Mouse (Mus musculus): Measurements from ENCODE around the gene Mast4. TPM values are rescaled to one million over a fixed set of nuclear protein-coding genes. Genes with fewer than 3 reads are reported as not detected.
"Not testable (repeated sequence)": the region's sequence is repeated elsewhere in the genome, so short reads cannot be mapped to it uniquely, and the experiment has no call there.

Gene Mast4
- polyA plus RNA-seq, 1 experiment from 2014 or later, result 0.36 TPM

- Histone ChIP-seq H3K79me2 (ENCODE audit: inconsistent target) (no peaks in the 10 kb centered on the region), H3K36me3 (ENCODE audit: inconsistent target) (peaks cover 15% of the 10 kb centered on the region; the same call in 1 of the 2 replicates), H3K4me3 (ENCODE audit: inconsistent target) (no peak overlapping the region), H3K27ac (no peak overlapping the region)
- WGBS (ENCODE audit: missing documents), result 94% methylated on average over 8 of the region's 8 CpGs
Observed at GRCm38 (mm10) chr13:102755124-102755523, 579.2 kb downstream of the Mast4 start.

- no peak overlapping the region for H3K4me3 ChIP-seq (ENCODE audit: inconsistent target)
- peaks cover 25% of the 10 kb centered on the region; the same call in 1 of the 2 replicates for H3K36me3 ChIP-seq (ENCODE audit: inconsistent target)
- WGBS (ENCODE audit: missing documents), result 94% methylated on average over 19 of the region's 19 CpGs
- no peak overlapping the region for H3K27ac ChIP-seq
- H3K79me2 ChIP-seq (ENCODE audit: inconsistent target), result no peaks in the 10 kb centered on the region
Observed at GRCm38 (mm10) chr13:102753714-102754556, 580.4 kb downstream of the Mast4 start.

- Histone ChIP-seq H3K27ac (no peak overlapping the region), H3K36me3 (ENCODE audit: inconsistent target) (peaks cover 30% of the 10 kb centered on the region; the same call in 1 of the 2 replicates), H3K4me3 (ENCODE audit: inconsistent target) (no peak overlapping the region), H3K79me2 (ENCODE audit: inconsistent target) (no peaks in the 10 kb centered on the region; the same call in 1 of the 2 replicates)
- WGBS (ENCODE audit: missing documents), result 96% methylated on average over 10 of the region's 10 CpGs
Observed at GRCm38 (mm10) chr13:102749891-102750290, 584.4 kb downstream of the Mast4 start.

- Histone ChIP-seq H3K79me2 (ENCODE audit: inconsistent target) (no peaks in the 10 kb centered on the region; the same call in 1 of the 2 replicates), H3K36me3 (ENCODE audit: inconsistent target) (peaks cover 30% of the 10 kb centered on the region; the same call in 1 of the 2 replicates), H3K27ac (no peak overlapping the region), H3K4me3 (ENCODE audit: inconsistent target) (no peak overlapping the region)
- WGBS (ENCODE audit: missing documents), result 93% methylated on average over 6 of the region's 6 CpGs
Observed at GRCm38 (mm10) chr13:102749194-102749593, 585.1 kb downstream of the Mast4 start.

- 40% methylated on average over 16 of the region's 17 CpGs for WGBS (ENCODE audit: missing documents)
- Histone ChIP-seq H3K36me3 (ENCODE audit: inconsistent target) (peaks cover 34% of the 10 kb centered on the region; the same call in 1 of the 2 replicates), H3K4me3 (ENCODE audit: inconsistent target) (no peak overlapping the region), H3K27ac (no peak overlapping the region), H3K79me2 (ENCODE audit: inconsistent target) (no peaks in the 10 kb centered on the region; the same call in 1 of the 2 replicates)
Observed at GRCm38 (mm10) chr13:102746803-102747561, 587.3 kb downstream of the Mast4 start.

GRCm38 (mm10) chr13:102745626-102746342 lies 588.5 kb downstream of the Mast4 start:
- Histone ChIP-seq H3K4me3 (ENCODE audit: inconsistent target) (no peak overlapping the region), H3K27ac (peak overlapping the region; percentile 44), H3K79me2 (ENCODE audit: inconsistent target) (no peaks in the 10 kb centered on the region; the same call in 1 of the 2 replicates), H3K36me3 (ENCODE audit: inconsistent target) (peaks cover 37% of the 10 kb centered on the region)
- WGBS (ENCODE audit: missing documents), result 84% methylated on average over 8 of the region's 9 CpGs

DNA sequence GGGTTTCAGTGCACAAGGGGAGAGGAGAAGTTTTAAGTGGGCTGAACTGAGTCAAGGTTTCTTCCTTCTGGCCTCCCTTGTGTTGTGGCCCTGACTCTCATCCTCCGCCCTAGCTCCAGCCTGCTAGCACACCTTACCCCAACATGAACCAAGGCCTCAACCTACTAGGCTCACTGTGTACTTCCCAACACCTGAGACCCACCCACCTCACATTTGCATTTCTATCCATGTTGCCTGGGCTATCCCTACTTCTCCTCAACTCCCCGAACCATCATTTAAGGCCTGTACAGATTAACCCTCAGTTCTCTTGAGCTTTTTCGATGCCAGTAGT lies 589.1 kb downstream of the Mast4 start:
- Histone ChIP-seq H3K36me3 (ENCODE audit: inconsistent target) (peaks cover 35% of the 10 kb centered on the region), H3K79me2 (ENCODE audit: inconsistent target) (no peaks in the 10 kb centered on the region; the same call in 1 of the 2 replicates), H3K4me3 (ENCODE audit: inconsistent target) (no peak overlapping the region), H3K27ac (peak overlapping the region; percentile 39)
- 100% methylated on average over 3 of the region's 3 CpGs for WGBS (ENCODE audit: missing documents)

GRCm38 (mm10) chr13:102744481-102745269 lies 589.6 kb downstream of the Mast4 start:
- 71% methylated on average over 9 of the region's 9 CpGs for WGBS (ENCODE audit: missing documents)
- Histone ChIP-seq H3K36me3 (ENCODE audit: inconsistent target) (peaks cover 37% of the 10 kb centered on the region), H3K4me3 (ENCODE audit: inconsistent target) (no peak overlapping the region), H3K79me2 (ENCODE audit: inconsistent target) (no peaks in the 10 kb centered on the region; the same call in 1 of the 2 replicates), H3K27ac (peak overlapping the region; percentile 39)

- WGBS (ENCODE audit: missing documents), result 97% methylated on average over 13 of the region's 13 CpGs
- H3K36me3 ChIP-seq (ENCODE audit: inconsistent target), result peaks cover 56% of the 10 kb centered on the region
- H3K27ac ChIP-seq, result no peak overlapping the region
- no peak overlapping the region for H3K4me3 ChIP-seq (ENCODE audit: inconsistent target)
- H3K79me2 ChIP-seq (ENCODE audit: inconsistent target), result peaks cover 40% of the 10 kb centered on the region
Observed at GRCm38 (mm10) chr13:102739720-102740535, 594.4 kb downstream of the Mast4 start.

- H3K4me3 ChIP-seq (ENCODE audit: inconsistent target), result no peak overlapping the region
- 95% methylated on average over 7 of the region's 7 CpGs for WGBS (ENCODE audit: missing documents)
- H3K36me3 ChIP-seq (ENCODE audit: inconsistent target), result peaks cover 56% of the 10 kb centered on the region
- no peak overlapping the region for H3K27ac ChIP-seq
- H3K79me2 ChIP-seq (ENCODE audit: inconsistent target), result peaks cover 61% of the 10 kb centered on the region
Observed at GRCm38 (mm10) chr13:102737811-102738210, 596.5 kb downstream of the Mast4 start.

- 100% methylated on average over 2 of the region's 2 CpGs for WGBS (ENCODE audit: missing documents)
- Histone ChIP-seq H3K4me3 (ENCODE audit: inconsistent target) (no peak overlapping the region), H3K27ac (no peak overlapping the region), H3K79me2 (ENCODE audit: inconsistent target) (peaks cover 95% of the 10 kb centered on the region), H3K36me3 (ENCODE audit: inconsistent target) (peaks cover 25% of the 10 kb centered on the region; the same call in 1 of the 2 replicates)
Observed at GRCm38 (mm10) chr13:102733063-102733462, 601.2 kb downstream of the Mast4 start.

DNA sequence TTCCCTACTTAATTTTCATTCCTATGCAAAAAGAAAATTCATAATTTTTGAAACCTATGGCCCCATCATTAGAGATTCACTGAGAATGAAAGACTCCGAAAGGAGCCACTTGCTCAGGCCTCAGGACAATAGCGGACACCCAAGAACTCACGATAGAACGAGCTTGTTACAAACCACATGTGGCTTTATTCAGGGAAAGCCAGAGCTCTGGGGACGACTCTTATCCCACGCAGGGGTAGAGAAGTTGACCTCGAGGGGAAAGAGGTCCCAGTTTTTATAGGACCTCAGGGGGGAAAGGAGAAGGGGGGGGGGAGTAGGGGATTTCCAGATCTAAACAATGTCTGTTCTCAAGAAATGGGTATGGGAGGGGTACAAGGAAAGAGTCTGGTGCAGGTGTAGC lies 605.3 kb downstream of the Mast4 start:
- WGBS (ENCODE audit: missing documents), result 96% methylated on average over 3 of the region's 7 CpGs
- H3K79me2 ChIP-seq (ENCODE audit: inconsistent target), result peaks cover 95% of the 10 kb centered on the region
- H3K27ac ChIP-seq; H3K36me3 ChIP-seq (ENCODE audit: inconsistent target); H3K4me3 ChIP-seq (ENCODE audit: inconsistent target): not testable (repeated sequence)

- no peak overlapping the region for H3K27ac ChIP-seq
- WGBS (ENCODE audit: missing documents), result 80% methylated on average over 3 of the region's 3 CpGs
- peaks cover 10% of the 10 kb centered on the region; the same call in 1 of the 2 replicates for H3K36me3 ChIP-seq (ENCODE audit: inconsistent target)
- H3K79me2 ChIP-seq (ENCODE audit: inconsistent target), result peaks cover 95% of the 10 kb centered on the region
- H3K4me3 ChIP-seq (ENCODE audit: inconsistent target), result no peak overlapping the region
Observed at GRCm38 (mm10) chr13:102728035-102728434, 606.3 kb downstream of the Mast4 start.
